18 mouse cellular contexts compared by ENCODE assay signal in genomic region chr15:88507886-88508285, GRCm38 (mm10).
"Had no signal": no experiment of that assay in that cellular context is flagged by ENCODE, and none has a peak within 500 bp of the region (broad histone marks: within the 10 kb centered on the region; RNA-seq: fewer than 3 reads in every experiment).

No protein-coding gene starts in this region.

- H3K4me2 ChIP-seq: lung, embryonic 14.5 days; midbrain, embryonic 13.5 days; neural tube, embryonic 13.5 days; neural tube, embryonic 15.5 days had no signal

- H3K27ac ChIP-seq: midbrain, embryonic 10.5 days; midbrain, embryonic 13.5 days; neural tube, embryonic 13.5 days; neural tube, embryonic 15.5 days had no signal

- H3K4me3 ChIP-seq: midbrain, embryonic 10.5 days; midbrain, embryonic 13.5 days; myocyte; neural tube, embryonic 13.5 days; neural tube, embryonic 15.5 days had no signal

- H3K4me1 ChIP-seq: midbrain, embryonic 13.5 days; neural tube, embryonic 13.5 days; neural tube, embryonic 15.5 days had no signal

- H3K9me3 ChIP-seq: midbrain, embryonic 10.5 days; midbrain, embryonic 13.5 days; neural tube, embryonic 13.5 days; neural tube, embryonic 15.5 days had no signal

- DNase-seq: lung, adult 18-20 months; lung, embryonic 14.5 days; lung, postnatal 10 days; lung, postnatal 4 days; retina, postnatal 1 day; right cerebral cortex, adult 18-20 months; right cerebral cortex, postnatal 25 days; right cerebral cortex, postnatal 4 days; spleen, adult 18-20 months; thymus, adult 18-20 months; thymus, postnatal 14 days; thymus, postnatal 36 days had no signal

- ATAC-seq: midbrain, embryonic 13.5 days; midbrain, embryonic 16.5 days had no signal

- H3K9ac ChIP-seq: lung, embryonic 14.5 days; midbrain, embryonic 13.5 days; neural tube, embryonic 13.5 days; neural tube, embryonic 15.5 days had no signal

- H3K36me3 ChIP-seq: midbrain, embryonic 10.5 days; midbrain, embryonic 13.5 days; neural tube, embryonic 13.5 days; neural tube, embryonic 15.5 days had no signal

- H3K27me3 ChIP-seq: midbrain, embryonic 13.5 days; neural tube, embryonic 13.5 days; neural tube, embryonic 15.5 days had no signal
